Mouse (Mus musculus) c-Kit-positive CD71-positive TER-119-negative erythroid progenitor cells, embryonic 14.5 days (primary cell): ENCODE results near the gene Tmem185b.
A peak's percentile ranks its signal among the peaks of the same experiment; 100 is the strongest.

Experiments used
- DNase-seq: peaks from one replicate; pipeline ENCODE4 v3.0.0-alpha.2; 2013; ENCODE audit warnings: low read depth

Tmem185b gene

GRCm38 (mm10) chr1:119503181-119503580 is 22.8 kb upstream of the Tmem185b start:
- no peak for DNase-seq

- no peak for DNase-seq
Measured at GRCm38 (mm10) chr1:119503808-119504207, 22.2 kb upstream of the Tmem185b start.

- DNase-seq, result peak; percentile 95
Measured at GRCm38 (mm10) chr1:119504260-119505062, 21.5 kb upstream of the Tmem185b start, which contains the start of gene Ralb. TSS of gene Ralb (minus strand) at chr1:119504794.

- DNase-seq, result no peak
Measured at GRCm38 (mm10) chr1:119505951-119506350, 20.0 kb upstream of the Tmem185b start.

GRCm38 (mm10) chr1:119508548-119508947 is 17.4 kb upstream of the Tmem185b start:
- DNase-seq, result no peak

GRCm38 (mm10) chr1:119509474-119509873 is 16.5 kb upstream of the Tmem185b start:
- no peak for DNase-seq

GRCm38 (mm10) chr1:119510409-119510808 is 15.6 kb upstream of the Tmem185b start:
- no peak for DNase-seq

GRCm38 (mm10) chr1:119510857-119511256 is 15.1 kb upstream of the Tmem185b start:
- DNase-seq, result no peak

- DNase-seq, result no peak
Measured at GRCm38 (mm10) chr1:119518060-119518459, 7.9 kb upstream of the Tmem185b start.

- no peak for DNase-seq
Measured at GRCm38 (mm10) chr1:119518786-119519185, 7.2 kb upstream of the Tmem185b start.

GRCm38 (mm10) chr1:119519286-119519685 is 6.7 kb upstream of the Tmem185b start:
- DNase-seq, result no peak

GRCm38 (mm10) chr1:119521029-119521428 is 4.9 kb upstream of the Tmem185b start:
- DNase-seq, result no peak

- no peak for DNase-seq
Measured at GRCm38 (mm10) chr1:119521681-119522080, 4.3 kb upstream of the Tmem185b start.

GRCm38 (mm10) chr1:119522726-119523125 is 3.2 kb upstream of the Tmem185b start:
- DNase-seq, result no peak

- no peak for DNase-seq
Measured at GRCm38 (mm10) chr1:119523369-119523768, 2.6 kb upstream of the Tmem185b start.

- DNase-seq, result no peak
Measured at GRCm38 (mm10) chr1:119523826-119524225, 2.1 kb upstream of the Tmem185b start.

- no peak for DNase-seq
Measured at GRCm38 (mm10) chr1:119525004-119525444, 936 bp upstream of the Tmem185b start.

- no peak for DNase-seq
Measured at GRCm38 (mm10) chr1:119530941-119531340, 5.0 kb downstream of the Tmem185b start.

- no peak for DNase-seq
Measured at GRCm38 (mm10) chr1:119532165-119532564, 6.2 kb downstream of the Tmem185b start.

GRCm38 (mm10) chr1:119533093-119533805 is 7.3 kb downstream of the Tmem185b start:
- no peak for DNase-seq

GRCm38 (mm10) chr1:119534341-119534740 is 8.4 kb downstream of the Tmem185b start:
- no peak for DNase-seq

GRCm38 (mm10) chr1:119536122-119536521 is 10.2 kb downstream of the Tmem185b start:
- DNase-seq, result no peak

GRCm38 (mm10) chr1:119537651-119538050 is 11.7 kb downstream of the Tmem185b start:
- DNase-seq, result no peak
